Mouse (Mus musculus) kidney, embryonic 15.5 days (tissue): Measurements from ENCODE around the gene Dip2c. TPM values are rescaled to one million over a fixed set of nuclear protein-coding genes. Genes with fewer than 3 reads are reported as not detected.

Source experiments
- ATAC-seq: fragments of 200-750 bp; cut with Nextera tagmentation; replicated peaks from 2 replicates; pipeline ENCODE4 v1.8.0; 2017; ENCODE audit warnings: moderate TSS enrichment; ENCODE audit not compliant: low FRiP score
- H3K27ac ChIP-seq: fragments of 300-500 bp; sonication (generic); 2 replicates; pipeline ENCODE4 v1.5.1; 2015; ENCODE audit warnings: mild to moderate bottlenecking, inconsistent platforms
- H3K27me3 ChIP-seq: fragments of 300-500 bp; sonication (generic); 2 replicates; pipeline ENCODE4 v1.6.1; 2015; ENCODE audit warnings: inconsistent platforms
- H3K36me3 ChIP-seq: fragments of 300-500 bp; sonication (generic); 2 replicates; pipeline ENCODE4 v1.6.1; 2015; ENCODE audit warnings: inconsistent platforms
- H3K4me1 ChIP-seq: fragments of 300-500 bp; sonication (generic); 2 replicates; pipeline ENCODE4 v1.6.1; 2015; ENCODE audit warnings: inconsistent platforms
- H3K4me2 ChIP-seq: fragments of 300-500 bp; sonication (generic); 2 replicates; pipeline ENCODE4 v1.6.1; 2015; ENCODE audit warnings: moderate library complexity, mild to moderate bottlenecking, inconsistent platforms
- H3K4me3 ChIP-seq: fragments of 300-500 bp; sonication (generic); replicated peaks from 2 replicates; pipeline ENCODE4 v1.5.1; 2015; ENCODE audit warnings: mild to moderate bottlenecking, inconsistent platforms
- H3K9ac ChIP-seq: fragments of 300-500 bp; sonication (generic); 2 replicates; pipeline ENCODE4 v1.6.1; 2015; ENCODE audit warnings: mild to moderate bottlenecking, inconsistent platforms
- H3K9me3 ChIP-seq: fragments of 300-500 bp; sonication (generic); replicated peaks from 2 replicates; pipeline ENCODE4 v1.6.1; 2016; ENCODE audit warnings: inconsistent platforms
- WGBS: fragments of 180-500 bp; shearing (Covaris S2); methylation state at CpG from one replicate; pipeline ENCODE4 v1.1.7; 2015; ENCODE audit warnings: mixed read lengths; 5-methylcytosine and 5-hydroxymethylcytosine counted together
- polyA plus RNA-seq: library from polyadenylated mRNA; unstranded; fragments of >200 nt; fragmentation: Nextera tagmentation; extraction: Ambion mirVana; gene quantifications from 2 replicates; pipeline ENCODE4 v1.2.1, GENCODE M21; 2015

Dip2c gene
- polyA plus RNA-seq, 1 experiment from 2014 or later: 5.2 TPM

DNA sequence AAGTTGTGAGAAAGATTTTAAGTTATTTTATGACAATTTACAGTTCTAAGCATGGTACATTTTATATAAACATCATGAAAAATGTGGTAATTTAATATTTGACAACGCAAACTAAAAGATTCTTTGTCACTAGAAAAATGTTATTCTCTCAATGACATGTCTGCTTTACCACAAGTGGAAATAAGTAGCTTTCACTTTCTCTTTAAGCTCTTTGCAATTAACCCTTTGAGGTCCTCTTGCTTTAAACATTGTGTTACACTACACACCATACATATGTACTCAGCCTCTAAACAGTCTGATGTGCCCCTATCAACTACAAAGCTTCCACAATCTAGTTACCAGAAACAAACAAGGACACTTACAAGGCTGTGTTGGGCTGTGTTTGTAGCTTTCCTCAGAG is 153.6 kb downstream of the Dip2c start:
- Histone ChIP-seq H3K36me3 (0 out of 2 replicates have a peak, but pooled peaks cover 3% of the 10 kb centered on the region), H3K27me3 (no peaks in the 10 kb centered on the region), H3K4me2 (no peak overlapping the region), H3K4me1 (no peaks in the 10 kb centered on the region), H3K27ac (no peak overlapping the region), H3K4me3 (no peak overlapping the region), H3K9ac (no peak overlapping the region), H3K9me3 (peaks cover 7% of the 10 kb centered on the region; the same call in 1 of the 2 replicates)
- 89% methylated on average over 1 of the region's 1 CpGs for WGBS
- ATAC-seq: no peak

- 86% methylated on average over 2 of the region's 2 CpGs for WGBS
- Histone ChIP-seq H3K4me2 (no peak overlapping the region), H3K9ac (no peak overlapping the region), H3K4me1 (no peaks in the 10 kb centered on the region), H3K27ac (no peak overlapping the region), H3K27me3 (no peaks in the 10 kb centered on the region), H3K4me3 (no peak overlapping the region), H3K9me3 (peaks cover 7% of the 10 kb centered on the region; the same call in 1 of the 2 replicates), H3K36me3 (0 out of 2 replicates have a peak, but pooled peaks cover 3% of the 10 kb centered on the region)
- ATAC-seq: no peak
These were observed 154.4 kb downstream of the Dip2c start for GRCm38 (mm10) chr13:9430724-9431123.

DNA sequence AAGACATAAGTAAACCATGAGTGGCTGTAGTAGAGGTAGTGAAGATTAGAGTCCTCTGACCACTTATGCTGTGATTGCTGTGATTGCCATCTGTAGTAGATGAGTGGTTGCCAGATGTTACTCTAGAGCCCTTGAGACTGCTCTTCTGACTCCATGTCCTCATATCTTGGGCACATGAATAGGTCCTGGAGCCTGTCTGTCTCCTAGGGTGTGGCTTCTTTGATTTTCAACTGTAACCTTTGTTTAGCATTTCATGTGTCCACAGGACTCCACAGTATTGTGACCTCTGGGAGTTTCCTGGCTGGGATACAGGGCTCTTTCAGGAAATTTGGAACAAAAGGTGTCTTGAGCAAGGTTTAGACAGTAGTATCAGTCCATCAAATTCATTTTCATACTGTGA is 155.1 kb downstream of the Dip2c start:
- Histone ChIP-seq H3K9ac (no peak overlapping the region), H3K4me1 (no peaks in the 10 kb centered on the region), H3K4me2 (no peak overlapping the region), H3K4me3 (no peak overlapping the region), H3K27ac (no peak overlapping the region), H3K9me3 (peaks cover 7% of the 10 kb centered on the region; the same call in 1 of the 2 replicates), H3K27me3 (no peaks in the 10 kb centered on the region), H3K36me3 (0 out of 2 replicates have a peak, but pooled peaks cover 3% of the 10 kb centered on the region)
- no peak for ATAC-seq

DNA sequence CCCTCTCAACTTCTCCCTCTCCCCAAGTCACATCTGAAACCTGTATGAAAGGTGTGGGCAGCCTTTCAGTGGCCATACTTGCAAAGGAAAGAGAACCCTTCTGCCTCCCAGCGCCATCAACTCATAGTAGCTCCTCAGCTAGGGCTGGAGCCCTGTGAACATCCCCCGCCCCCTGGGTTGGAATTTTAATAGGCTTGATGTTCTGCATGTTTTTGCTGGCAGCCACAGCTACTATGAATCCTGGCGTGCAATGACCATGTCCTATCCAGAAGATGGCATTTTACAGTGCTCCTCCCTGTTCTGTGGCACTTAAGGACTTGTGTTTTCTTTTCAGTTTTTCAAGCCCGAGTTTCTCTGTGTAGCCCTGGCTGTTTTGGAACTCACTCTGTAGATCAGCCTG is 166.7 kb downstream of the Dip2c start:
- H3K4me2 ChIP-seq: no peak overlapping the region
- no peaks in the 10 kb centered on the region for H3K9me3 ChIP-seq
- no peaks in the 10 kb centered on the region for H3K27me3 ChIP-seq
- no peak overlapping the region for H3K9ac ChIP-seq
- no peaks in the 10 kb centered on the region for H3K36me3 ChIP-seq
- no peak overlapping the region for H3K4me3 ChIP-seq
- no peaks in the 10 kb centered on the region for H3K4me1 ChIP-seq
- ATAC-seq: no peak
- H3K27ac ChIP-seq: no peak overlapping the region
- WGBS: 79% methylated on average over 4 of the region's 4 CpGs

GRCm38 (mm10) chr13:9445533-9446294 is 169.4 kb downstream of the Dip2c start:
- Histone ChIP-seq H3K4me2 (no peak overlapping the region), H3K4me3 (no peak overlapping the region), H3K9me3 (no peaks in the 10 kb centered on the region), H3K9ac (no peak overlapping the region), H3K27me3 (no peaks in the 10 kb centered on the region), H3K27ac (no peak overlapping the region), H3K36me3 (no peaks in the 10 kb centered on the region), H3K4me1 (no peaks in the 10 kb centered on the region)
- 77% methylated on average over 6 of the region's 6 CpGs for WGBS
- no peak for ATAC-seq

DNA sequence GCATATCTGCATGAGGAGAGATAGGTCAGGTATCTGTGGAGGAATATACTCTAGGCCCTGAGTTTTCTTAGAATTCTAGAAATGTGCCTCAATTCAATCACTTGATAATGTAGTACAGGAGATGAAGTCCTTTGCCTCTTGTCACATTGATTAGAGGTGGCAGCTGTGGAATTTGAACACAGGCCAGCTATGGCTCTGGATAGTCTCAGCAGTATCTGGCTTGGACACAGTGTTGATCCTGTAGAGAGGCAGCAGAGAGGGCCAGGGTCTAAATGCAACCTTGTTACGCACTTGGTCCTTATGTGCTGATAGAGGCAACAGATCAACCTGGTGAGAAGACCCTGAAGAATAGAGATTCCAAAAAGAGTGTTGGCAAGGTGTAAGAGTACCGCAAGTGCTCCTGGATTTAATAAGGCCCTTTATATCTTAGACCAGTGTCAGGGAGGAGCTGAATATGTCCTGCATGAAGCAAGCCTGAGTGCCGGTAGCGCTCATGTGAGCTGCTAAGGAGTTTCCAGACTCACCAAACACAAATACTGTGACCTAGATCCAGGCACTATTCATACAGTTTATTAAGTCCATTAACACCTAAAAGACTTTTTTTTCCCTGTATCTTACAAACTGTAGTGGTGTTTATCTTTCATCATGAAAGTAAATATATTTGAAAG is 170.3 kb downstream of the Dip2c start:
- Histone ChIP-seq H3K4me3 (no peak overlapping the region), H3K27ac (no peak overlapping the region), H3K36me3 (no peaks in the 10 kb centered on the region), H3K27me3 (no peaks in the 10 kb centered on the region), H3K9ac (no peak overlapping the region), H3K4me2 (no peak overlapping the region), H3K9me3 (no peaks in the 10 kb centered on the region), H3K4me1 (no peaks in the 10 kb centered on the region)
- 91% methylated on average over 4 of the region's 4 CpGs for WGBS
- no peak for ATAC-seq

GRCm38 (mm10) chr13:9450276-9450675 is 173.9 kb downstream of the Dip2c start:
- ATAC-seq: no peak
- peaks cover 6% of the 10 kb centered on the region for H3K4me1 ChIP-seq
- no peaks in the 10 kb centered on the region for H3K36me3 ChIP-seq
- no peak overlapping the region for H3K4me2 ChIP-seq
- H3K27me3 ChIP-seq: no peaks in the 10 kb centered on the region
- H3K4me3 ChIP-seq: no peak overlapping the region
- no peaks in the 10 kb centered on the region for H3K9me3 ChIP-seq
- WGBS: 85% methylated on average over 3 of the region's 3 CpGs
- no peak overlapping the region for H3K27ac ChIP-seq
- H3K9ac ChIP-seq: no peak overlapping the region

DNA sequence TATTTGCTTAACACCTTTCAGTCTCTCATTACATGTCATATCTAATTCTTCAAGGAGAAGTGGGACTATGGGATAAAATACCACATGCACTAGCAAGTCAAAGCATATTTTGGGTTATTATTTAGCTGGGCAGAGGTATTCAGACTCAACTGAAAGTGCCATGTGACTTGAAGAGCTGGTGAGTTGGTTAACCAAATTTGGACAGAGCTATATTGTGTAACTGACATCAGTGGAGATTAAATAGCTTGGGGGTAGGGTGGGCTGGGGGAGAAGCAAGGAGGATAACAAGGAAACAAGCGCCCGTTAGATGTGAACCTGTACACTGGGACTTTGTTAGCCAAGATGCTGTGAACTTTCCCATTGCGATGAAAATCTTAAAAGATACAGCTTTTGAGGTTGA is 175.6 kb downstream of the Dip2c start:
- H3K27ac ChIP-seq: no peak overlapping the region
- H3K4me2 ChIP-seq: no peak overlapping the region
- no peaks in the 10 kb centered on the region for H3K36me3 ChIP-seq
- no peak overlapping the region for H3K9ac ChIP-seq
- H3K4me1 ChIP-seq: peaks cover 6% of the 10 kb centered on the region
- H3K9me3 ChIP-seq: no peaks in the 10 kb centered on the region
- WGBS: 85% methylated on average over 3 of the region's 3 CpGs
- no peak for ATAC-seq
- H3K4me3 ChIP-seq: no peak overlapping the region
- no peaks in the 10 kb centered on the region for H3K27me3 ChIP-seq

DNA sequence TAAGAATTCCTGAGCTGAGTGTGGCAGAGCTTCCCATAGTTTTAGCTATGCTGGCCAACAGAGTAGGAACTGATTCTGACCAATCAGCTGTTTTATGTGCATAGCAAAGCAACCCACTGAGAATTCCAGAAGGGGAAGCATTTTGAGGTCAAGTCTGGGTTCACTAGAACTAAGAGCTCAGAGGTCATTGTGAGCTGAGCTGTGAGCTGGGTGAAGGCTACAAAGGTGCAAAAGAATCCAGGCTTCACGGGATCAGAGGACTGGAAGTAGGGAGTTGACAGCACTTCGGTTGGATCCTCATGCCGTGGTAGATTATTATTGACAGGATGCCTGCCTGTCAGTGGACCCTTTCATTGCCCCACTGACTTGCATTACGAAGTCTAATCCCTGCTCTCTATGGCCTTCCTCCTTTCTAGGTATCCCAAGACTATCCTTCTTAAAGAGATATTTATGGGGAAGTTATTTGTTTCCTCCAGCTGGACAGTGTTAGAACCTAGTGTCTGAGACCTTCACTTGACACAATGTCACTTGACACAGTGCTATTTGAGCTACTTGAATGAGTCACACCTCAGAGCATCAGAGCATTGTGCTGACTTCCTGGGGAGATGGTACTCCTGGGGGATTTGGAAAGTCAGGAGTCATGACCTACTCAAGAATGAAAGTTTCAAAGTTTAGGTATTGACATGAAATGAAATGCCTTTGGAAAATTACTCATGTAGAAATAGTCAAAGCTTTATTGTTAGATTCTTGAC is 178.3 kb downstream of the Dip2c start:
- Histone ChIP-seq H3K27ac (0 out of 2 replicates have a peak overlapping the region, but pooled peaks have one; percentile 45), H3K9me3 (no peaks in the 10 kb centered on the region), H3K4me3 (no peak overlapping the region), H3K27me3 (no peaks in the 10 kb centered on the region), H3K4me2 (no peak overlapping the region), H3K4me1 (peaks cover 6% of the 10 kb centered on the region), H3K36me3 (no peaks in the 10 kb centered on the region), H3K9ac (no peak overlapping the region)
- 27% methylated on average over 4 of the region's 4 CpGs for WGBS
- peak; percentile 79 for ATAC-seq

- H3K4me3 ChIP-seq: no peak overlapping the region
- no peak overlapping the region for H3K4me2 ChIP-seq
These were observed 179.7 kb downstream of the Dip2c start for GRCm38 (mm10) chr13:9455979-9456378.

DNA sequence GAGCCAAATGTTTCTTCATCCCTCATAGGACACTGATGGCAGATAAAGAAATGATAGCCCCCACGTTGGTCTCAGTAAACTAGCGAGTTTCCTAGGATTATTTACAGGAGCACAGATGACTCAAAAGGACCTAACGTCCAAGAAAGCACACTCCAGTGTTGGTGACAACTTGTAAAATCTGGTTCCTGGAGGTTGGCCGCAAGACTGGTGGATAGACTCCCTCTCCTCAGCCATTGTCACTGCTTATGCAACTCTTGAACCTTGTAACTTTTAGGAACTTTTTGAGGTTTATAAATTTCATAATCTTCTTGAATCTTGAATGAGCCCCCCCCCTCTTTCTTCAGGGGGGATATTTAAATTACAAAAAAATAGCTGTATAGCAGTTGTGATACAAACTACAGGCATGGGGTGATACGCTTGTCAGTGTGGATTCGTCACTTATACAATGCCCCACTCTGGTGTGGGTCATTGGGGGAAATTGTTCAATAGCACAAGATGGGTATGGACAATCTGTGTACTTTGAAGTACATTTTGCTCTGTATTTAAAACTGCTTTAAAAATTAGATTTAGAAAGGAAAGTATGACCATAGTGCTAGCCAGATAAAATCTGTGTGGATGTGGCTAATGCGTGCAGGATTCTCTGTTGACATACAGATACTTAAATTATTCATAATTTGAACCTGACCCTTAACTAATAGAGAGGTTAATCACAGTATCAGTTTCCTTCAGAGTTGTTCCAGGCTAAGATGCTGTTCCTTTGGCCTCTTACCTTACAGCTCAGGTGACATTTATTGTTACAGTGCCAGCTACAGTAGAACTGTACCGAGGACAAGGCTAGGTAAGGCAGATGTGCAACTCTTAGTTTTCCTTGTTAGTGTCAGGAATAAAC is 181.3 kb downstream of the Dip2c start:
- H3K4me3 ChIP-seq: no peak overlapping the region
- no peak overlapping the region for H3K9ac ChIP-seq
- ATAC-seq: no peak
- WGBS: 90% methylated on average over 8 of the region's 8 CpGs
- no peak overlapping the region for H3K27ac ChIP-seq
- no peaks in the 10 kb centered on the region for H3K36me3 ChIP-seq
- H3K4me2 ChIP-seq: no peak overlapping the region
- H3K9me3 ChIP-seq: no peaks in the 10 kb centered on the region
- H3K27me3 ChIP-seq: no peaks in the 10 kb centered on the region
- peaks cover 6% of the 10 kb centered on the region for H3K4me1 ChIP-seq

More at GRCm38 (mm10) chr13:9455979-9456378, 179.7 kb downstream of the Dip2c start:
- no peak overlapping the region for H3K9ac ChIP-seq
- no peaks in the 10 kb centered on the region for H3K36me3 ChIP-seq
- H3K27ac ChIP-seq: no peak overlapping the region
- ATAC-seq: peak; percentile 81
- no peaks in the 10 kb centered on the region for H3K9me3 ChIP-seq
- no peaks in the 10 kb centered on the region for H3K27me3 ChIP-seq
- peaks cover 6% of the 10 kb centered on the region for H3K4me1 ChIP-seq
- 30% methylated on average over 1 of the region's 1 CpGs for WGBS
